Mouse (Mus musculus): ENCODE data around the gene Pkd1l3. TPM values are rescaled to one million over a fixed set of nuclear protein-coding genes. Genes with fewer than 3 reads are reported as not detected.

Pkd1l3 gene
- total RNA-seq (2021), result 1 to 10 TPM; 1.9 to 2.3 TPM

- DNase-seq (ENCODE audit: extremely low spot score in 1 of 2, low spot score in 1 of 2), result no peak
Measured at GRCm38 (mm10) chr8:109614243-109615210, at the start of gene Pkd1l3. Pkd1l3 (plus strand) TSS chr8:109614517.

GRCm38 (mm10) chr8:109564766-109565165 is 49.6 kb upstream of the Pkd1l3 start:
- no peak for DNase-seq (ENCODE audit: extremely low spot score in 1 of 2, low spot score in 1 of 2)

- DNase-seq (ENCODE audit: extremely low spot score in 1 of 2, low spot score in 1 of 2), result peak; percentile 94 to 97
Measured at GRCm38 (mm10) chr8:109565498-109566333, 48.6 kb upstream of the Pkd1l3 start, which contains the start of the genes Dhx38 and Txnl4b. Dhx38 (minus strand) TSS chr8:109565861. Txnl4b (plus strand) TSS chr8:109565892.

GRCm38 (mm10) chr8:109571139-109571538 is 43.2 kb upstream of the Pkd1l3 start:
- no peak for DNase-seq (ENCODE audit: extremely low spot score in 1 of 2, low spot score in 1 of 2)

DNA sequence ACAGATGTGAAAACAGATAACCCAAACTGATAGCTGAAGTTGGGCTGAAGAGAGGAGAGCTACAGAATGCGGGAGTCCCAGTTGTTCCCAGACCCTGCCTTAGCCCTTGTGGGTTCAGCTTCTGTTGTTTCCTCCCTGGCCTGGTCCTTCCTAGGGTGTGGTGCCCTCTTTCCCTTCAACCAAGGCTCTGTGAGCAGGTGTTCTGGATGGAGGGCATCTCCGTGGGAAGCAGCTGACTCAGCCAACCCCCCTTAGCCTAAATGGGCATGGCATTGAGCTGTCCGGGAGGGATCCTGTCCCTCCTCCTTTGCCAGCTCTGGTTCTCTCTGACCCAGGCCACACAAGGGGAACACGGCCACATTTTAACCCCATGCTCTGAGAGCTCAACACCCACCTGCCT is 38.0 kb upstream of the Pkd1l3 start:
- no peak for DNase-seq (ENCODE audit: extremely low spot score in 1 of 2, low spot score in 1 of 2)

DNA sequence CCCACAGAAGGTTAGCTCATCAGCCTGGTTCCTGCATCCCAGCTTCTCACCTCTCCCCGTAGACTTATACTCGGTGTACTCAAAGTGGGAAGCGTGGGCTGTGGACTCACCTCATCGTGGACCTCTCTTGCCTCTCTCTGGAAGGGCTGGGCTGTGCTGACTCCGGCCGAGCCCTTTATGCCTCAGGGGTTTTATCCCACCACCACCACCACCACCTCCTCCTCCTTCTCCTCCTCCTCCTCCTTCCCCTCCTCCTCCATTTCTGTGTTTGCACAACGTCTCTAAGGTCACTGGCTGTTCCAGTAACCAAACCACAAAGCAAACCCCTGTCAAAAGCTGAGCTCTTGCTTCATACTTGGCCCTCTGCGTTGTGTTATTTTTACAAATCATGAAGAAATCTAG is 35.4 kb upstream of the Pkd1l3 start, which contains the start of gene Hp:
Hp (minus strand) TSS at position 273 of the 402 bp plus-strand sequence.
- DNase-seq (ENCODE audit: extremely low spot score in 1 of 2, low spot score in 1 of 2), result no peak

- no peak for DNase-seq (ENCODE audit: extremely low spot score in 1 of 2, low spot score in 1 of 2)
Measured at GRCm38 (mm10) chr8:109584293-109584692, 30.0 kb upstream of the Pkd1l3 start.

DNA sequence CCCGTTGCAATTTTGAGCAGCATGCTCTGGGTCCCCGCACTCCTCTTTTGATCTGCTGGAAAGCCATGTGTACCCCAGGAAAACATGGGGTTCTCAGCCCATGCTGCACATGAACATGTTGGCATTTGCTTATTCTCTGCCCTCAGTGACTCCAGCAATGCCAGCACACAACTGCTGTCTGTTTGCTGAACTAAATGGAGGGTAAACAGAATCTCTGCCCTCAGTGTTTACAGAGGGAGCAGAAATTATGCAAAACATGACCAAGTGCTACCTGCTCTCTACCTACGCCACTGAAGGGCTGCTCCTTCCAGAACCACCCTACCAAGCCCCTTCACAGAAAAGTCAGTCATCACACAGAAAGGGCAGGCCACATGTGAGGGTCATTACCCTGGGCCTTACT is 29.5 kb upstream of the Pkd1l3 start:
- no peak for DNase-seq (ENCODE audit: extremely low spot score in 1 of 2, low spot score in 1 of 2)

- no peak for DNase-seq (ENCODE audit: extremely low spot score in 1 of 2, low spot score in 1 of 2)
Measured at GRCm38 (mm10) chr8:109585652-109586051, 28.7 kb upstream of the Pkd1l3 start.

- DNase-seq (ENCODE audit: extremely low spot score in 1 of 2, low spot score in 1 of 2), result no peak
Measured at GRCm38 (mm10) chr8:109586972-109587504, 27.3 kb upstream of the Pkd1l3 start.

DNA sequence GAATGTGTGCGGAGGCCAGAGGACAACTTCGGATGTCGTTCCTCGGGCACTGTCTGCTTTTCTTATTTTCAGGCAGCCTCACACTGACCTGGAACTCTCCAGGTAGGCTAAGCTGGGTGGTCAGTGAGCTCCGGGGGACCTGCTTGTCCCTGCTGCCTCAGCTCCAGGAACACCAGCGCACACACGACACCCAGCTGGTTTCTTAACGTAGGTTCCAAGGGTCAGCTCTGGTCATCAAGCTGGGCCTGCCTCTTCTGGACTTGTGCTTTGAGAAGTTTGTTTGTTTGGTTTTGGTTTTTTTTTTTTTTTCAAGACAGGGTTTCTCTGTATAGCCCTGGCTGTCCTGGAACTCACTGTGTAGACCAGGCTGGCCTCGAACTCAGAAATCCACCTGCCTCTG is 23.4 kb upstream of the Pkd1l3 start:
- no peak for DNase-seq (ENCODE audit: extremely low spot score in 1 of 2, low spot score in 1 of 2)

GRCm38 (mm10) chr8:109591367-109591766 is 22.9 kb upstream of the Pkd1l3 start:
- DNase-seq (ENCODE audit: extremely low spot score in 1 of 2, low spot score in 1 of 2), result no peak

DNA sequence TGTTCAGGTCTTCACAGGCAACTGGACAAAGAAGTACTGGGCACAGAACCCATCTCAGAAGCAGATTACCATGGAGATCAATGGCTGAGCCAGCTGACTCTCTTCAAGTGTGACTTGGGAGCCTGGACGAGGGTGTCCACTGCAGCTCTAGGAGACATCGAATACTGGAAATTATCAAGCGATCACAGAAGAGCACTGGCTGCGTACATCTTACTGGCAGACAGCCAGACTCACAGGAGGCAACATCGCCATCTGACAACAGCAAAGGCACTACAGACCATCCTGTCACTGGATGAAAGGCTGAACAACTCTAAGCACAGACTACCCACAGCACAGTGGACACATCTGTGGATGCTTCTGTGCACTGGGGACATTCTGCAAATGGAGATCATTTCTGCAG is 22.2 kb upstream of the Pkd1l3 start:
- DNase-seq (ENCODE audit: extremely low spot score in 1 of 2, low spot score in 1 of 2), result no peak

GRCm38 (mm10) chr8:109593117-109593788 is 21.1 kb upstream of the Pkd1l3 start:
- no peak for DNase-seq (ENCODE audit: extremely low spot score in 1 of 2, low spot score in 1 of 2)

- DNase-seq (ENCODE audit: extremely low spot score in 1 of 2, low spot score in 1 of 2), result peak in 1 of 2 experiments; percentile 68
Measured at GRCm38 (mm10) chr8:109595854-109596253, 18.5 kb upstream of the Pkd1l3 start.

DNA sequence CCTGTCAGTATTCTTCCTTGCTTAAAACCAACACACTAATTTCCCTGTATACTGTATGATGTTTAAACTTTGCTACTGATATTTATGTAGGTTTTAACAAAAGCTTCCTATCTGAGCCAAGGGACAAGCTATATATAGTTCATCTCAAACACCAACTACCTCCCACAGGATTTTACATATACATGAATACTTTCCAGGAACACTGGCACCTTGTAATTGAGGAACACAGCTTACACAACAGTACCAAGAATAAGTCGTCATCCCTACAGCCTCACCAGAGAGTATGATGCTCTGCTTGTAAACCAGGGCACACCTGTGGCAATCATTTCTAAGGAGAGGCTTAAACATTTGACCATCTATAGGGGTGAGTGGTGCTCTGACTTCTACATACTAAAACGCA is 7.6 kb upstream of the Pkd1l3 start:
- no peak for DNase-seq (ENCODE audit: extremely low spot score in 1 of 2, low spot score in 1 of 2)

DNA sequence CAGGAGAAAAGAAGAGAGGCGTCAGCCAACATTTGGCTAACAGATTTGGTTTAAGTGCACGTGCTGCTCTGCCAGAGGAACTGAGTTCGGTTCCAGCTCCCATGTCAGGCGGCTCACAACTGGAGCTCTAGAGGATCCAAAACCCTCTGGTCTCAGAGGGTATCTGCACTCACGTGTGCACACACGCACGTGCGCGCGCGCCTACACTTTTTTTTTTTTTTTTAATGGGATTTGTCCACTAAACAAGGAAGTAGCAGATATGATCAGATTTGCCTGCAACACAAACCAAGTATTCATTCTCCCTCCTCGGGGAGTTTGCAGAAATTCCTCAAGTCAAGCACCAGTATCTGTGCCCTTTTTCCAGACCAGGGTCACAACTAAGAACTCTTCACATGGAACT is 6.7 kb upstream of the Pkd1l3 start:
- DNase-seq (ENCODE audit: extremely low spot score in 1 of 2, low spot score in 1 of 2), result no peak

GRCm38 (mm10) chr8:109608271-109609152 is 5.8 kb upstream of the Pkd1l3 start, which contains the start of gene Dhodh:
Dhodh (minus strand) TSS chr8:109608673.
- peak; percentile 87 to 95 for DNase-seq (ENCODE audit: extremely low spot score in 1 of 2, low spot score in 1 of 2)

- no peak for DNase-seq (ENCODE audit: extremely low spot score in 1 of 2, low spot score in 1 of 2)
Measured at GRCm38 (mm10) chr8:109609153-109609502, 5.2 kb upstream of the Pkd1l3 start.

Measured in layer of hippocampus, postnatal 25 days (tissue).